Mouse (Mus musculus): ENCODE data around the gene Aff4.
"Not testable (repeated sequence)": the region's sequence is repeated elsewhere in the genome, so short reads cannot be mapped to it uniquely, and the experiment has no call there.

Gene Aff4

DNA sequence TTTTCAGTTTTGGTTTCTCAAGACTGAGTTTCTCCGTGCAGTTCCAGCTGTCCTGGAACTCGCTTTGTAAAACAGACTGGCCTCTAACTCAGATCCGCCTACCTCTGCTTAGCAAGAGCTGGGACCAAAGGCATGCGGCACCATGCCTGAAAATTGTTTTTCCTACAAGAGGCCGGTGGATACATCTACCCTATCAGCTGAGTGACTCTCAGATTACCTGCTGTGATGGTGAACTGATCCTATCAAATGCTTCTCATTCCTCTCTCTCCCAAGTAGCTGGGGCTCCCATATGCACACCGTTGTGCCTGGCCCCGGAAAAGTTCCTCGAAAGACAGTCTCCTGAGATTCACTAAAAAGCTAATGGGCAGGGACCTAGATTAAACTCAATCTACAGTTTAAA lies 12.9 kb upstream of the Aff4 start:
- in situ Hi-C loops (cut with MboI): no loop called here

DNA sequence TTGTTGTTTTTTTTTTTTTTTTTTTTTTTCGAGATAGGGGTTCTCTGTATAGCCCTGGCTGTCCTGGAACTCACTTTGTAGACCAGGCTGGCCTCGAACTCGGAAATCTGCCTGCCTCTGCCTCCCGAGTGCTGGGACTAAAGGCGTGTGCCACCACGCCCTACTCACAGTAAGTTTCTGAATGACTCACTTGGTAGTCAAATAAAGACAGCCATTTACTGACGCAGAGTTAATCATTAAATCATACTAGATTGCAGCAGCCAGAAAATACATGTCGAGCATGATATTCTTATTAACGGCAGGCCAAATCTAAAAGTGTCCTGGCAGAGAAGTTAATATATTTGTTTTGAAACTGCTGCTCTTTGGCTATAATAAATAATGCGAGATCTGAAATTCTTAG lies 9.6 kb upstream of the Aff4 start:
- in situ Hi-C loops (cut with MboI): not testable (repeated sequence)

DNA sequence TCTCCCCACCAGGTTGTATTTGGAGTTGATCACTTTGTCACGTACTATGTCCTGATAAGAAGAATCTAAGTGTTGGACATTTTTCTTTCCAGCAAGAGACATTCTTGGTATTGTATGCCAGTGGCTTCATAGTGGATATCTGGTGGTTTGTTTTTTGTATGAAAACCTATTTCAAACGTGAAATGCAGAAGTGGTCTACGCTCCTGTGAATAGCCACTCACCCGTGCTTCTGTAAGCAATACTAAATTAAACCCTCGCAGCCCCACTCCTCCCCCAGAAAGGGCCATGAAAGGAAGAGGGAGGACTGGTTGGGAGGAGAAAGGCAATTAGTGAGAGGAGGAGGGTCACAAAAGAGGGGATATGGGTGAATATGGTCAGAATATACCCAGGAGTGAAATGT lies 7.9 kb upstream of the Aff4 start:
- in situ Hi-C loops (cut with MboI): no loop called here

DNA sequence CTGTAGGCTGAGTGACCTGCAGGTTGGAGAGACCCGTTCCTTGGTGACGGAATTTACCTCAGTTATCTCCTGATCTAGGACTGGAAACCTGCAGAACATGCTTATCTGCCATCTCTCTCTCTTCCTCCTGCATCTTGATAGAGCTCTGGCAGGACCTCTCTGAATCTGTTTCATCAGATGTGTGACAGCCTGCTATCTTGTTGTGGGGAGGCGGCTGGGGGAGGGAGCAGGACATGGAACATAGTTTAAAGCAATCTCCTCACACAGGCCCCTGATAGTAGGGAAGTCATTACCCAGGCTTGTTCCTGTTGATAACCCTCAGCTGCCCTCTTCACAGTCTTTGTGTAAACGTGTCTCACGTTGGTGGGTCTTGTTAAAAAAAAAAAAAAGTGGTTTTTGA lies 5.3 kb upstream of the Aff4 start:
- in situ Hi-C loops (cut with MboI): no loop called here

DNA sequence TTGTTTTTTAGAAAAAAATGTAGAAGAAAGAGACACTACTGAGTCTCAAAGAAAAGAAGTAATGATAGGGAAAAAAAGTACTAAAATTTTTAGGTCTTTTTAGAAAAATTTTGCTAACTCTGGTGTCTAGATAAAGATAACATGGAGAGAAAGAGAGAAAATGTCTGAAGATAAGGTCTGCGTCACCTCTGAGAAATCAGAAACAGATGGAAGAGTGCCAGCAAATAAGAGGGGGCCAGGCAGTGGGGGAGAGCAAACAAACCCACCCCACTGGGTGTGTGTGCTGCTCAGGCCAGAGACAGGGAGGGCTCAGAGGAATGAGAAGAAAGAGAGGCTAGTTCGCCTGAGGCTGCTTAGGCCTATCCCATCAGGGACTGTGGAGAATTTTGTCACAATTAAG lies 4.9 kb upstream of the Aff4 start:
- in situ Hi-C loops (cut with MboI): no loop called here

DNA sequence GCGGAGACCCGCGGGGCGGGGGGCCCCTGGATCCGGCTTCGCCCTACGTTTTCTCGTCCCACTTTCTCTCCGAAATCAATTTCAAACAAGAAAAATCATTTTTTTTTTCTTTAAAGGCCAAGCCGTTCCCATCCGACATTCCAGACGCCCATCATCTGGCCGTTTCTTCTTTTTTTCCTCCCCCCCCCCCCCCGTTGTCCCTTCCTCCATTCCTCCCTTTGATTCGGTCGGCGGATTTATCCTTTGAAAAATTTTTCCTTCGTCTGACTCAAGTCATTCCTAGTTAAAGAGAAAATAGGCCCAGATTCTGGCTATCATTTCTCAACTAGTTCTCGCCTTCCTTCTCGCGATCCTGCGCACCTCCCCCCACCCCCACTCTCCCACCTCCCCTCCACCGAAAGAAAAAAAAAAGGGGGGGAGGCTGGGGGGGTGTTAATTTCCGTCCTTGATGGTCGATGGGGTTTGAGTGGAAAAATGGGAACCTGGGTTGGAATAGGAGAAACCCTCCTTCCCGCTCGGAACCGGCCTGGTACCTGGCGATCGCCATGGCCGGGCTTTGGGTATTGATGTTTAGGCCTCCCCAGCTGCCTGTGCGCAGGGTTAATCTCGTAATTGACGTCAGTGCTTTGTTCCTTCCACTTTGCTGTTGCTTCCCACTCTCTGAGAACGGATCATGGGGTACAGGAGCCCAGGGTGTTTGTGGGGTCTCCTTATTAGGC lies 750 bp downstream of the Aff4 start:
- in situ Hi-C loops (cut with MboI): loop anchor here (10.0 kb wide), 1 partner anchor 47 kb away; the partner anchor contains the start of gene Hspa4

DNA sequence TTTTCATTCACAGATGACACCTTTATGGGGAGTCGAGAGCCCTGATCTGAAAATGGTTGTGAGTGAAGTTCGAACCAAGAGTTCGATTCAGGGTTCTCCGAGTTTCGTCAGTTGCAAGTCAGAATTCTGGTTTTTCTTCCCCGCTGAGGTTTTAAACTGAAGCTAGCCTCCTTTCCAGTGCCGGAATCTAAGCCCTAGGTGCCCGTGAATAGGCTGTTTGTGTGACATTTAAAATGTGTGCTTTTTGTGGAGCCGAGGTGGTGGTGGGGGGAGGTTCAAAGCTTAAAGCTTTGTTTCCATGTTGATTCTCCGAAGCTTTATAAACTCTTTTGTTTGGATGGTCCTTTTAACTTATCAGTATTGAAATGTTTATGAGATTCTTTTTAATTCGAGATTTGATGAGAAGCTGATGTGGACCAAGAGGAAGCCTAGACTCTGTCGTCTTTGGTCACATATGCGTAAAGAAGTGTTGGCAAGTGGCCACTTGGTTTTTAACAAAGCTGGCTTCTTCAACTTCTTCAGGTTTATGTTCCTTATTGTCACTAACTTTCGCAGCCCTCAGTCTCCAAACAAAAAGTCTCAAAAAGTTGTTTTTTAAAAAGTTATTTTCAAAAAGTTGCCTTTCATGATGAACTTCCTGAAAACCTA lies 1.4 kb downstream of the Aff4 start:
- in situ Hi-C loops (cut with MboI): loop anchor here (10.0 kb wide), 1 partner anchor 47 kb away; the partner anchor contains the start of gene Hspa4

DNA sequence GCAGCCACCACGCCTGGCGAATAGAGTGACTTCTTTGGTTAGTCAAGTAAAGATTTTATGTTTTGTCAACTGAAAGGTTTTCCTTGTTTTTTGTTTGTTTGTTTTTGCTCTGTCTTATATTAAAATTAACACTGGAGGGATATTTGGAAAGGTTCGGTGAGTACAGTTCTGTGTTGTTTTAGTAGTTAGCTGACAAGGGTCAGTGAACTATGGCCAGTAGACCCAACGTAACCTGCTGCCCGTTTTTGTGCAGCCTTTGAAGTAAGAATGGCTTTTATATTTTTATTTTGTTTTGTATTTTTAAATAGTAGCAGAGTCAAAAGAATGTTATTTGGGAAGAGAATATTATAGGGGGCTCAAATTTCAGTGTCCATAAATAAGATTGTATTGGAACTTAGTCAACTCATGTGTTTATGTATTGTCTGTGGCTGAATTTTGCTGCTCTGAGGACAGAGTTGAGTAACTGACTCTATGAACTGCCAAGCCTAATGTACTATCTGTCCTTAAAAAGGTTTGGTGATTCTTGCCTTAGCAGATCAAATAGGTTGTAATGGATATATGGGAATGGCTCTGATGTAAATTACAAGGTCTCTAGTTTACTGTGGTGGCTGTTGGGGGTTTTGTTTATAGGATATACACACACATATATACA lies 8.0 kb downstream of the Aff4 start:
- in situ Hi-C loops (cut with MboI): loop anchor here (10.0 kb wide), 1 partner anchor 54 kb away; the partner anchor contains the start of gene Hspa4

DNA sequence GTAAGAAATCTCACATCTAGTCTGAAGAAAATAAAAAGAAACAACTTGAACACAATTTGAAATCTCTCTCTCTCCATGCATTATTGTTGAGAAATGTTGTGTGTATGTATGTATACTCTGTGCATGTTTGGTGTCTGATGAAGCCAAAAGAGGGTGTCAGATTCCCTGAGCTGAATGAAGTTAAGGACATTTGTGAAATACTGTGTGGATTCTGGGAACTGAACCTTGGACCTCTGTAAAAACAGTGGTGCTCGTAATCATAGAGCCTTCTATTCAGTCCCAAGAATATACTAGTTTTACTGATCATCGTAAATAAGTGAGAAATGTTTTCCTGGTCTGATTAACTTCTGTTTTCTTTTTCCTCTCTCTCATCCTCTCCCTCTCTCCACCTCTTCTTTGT lies 16.4 kb downstream of the Aff4 start:
- in situ Hi-C loops (cut with MboI): no loop called here

DNA sequence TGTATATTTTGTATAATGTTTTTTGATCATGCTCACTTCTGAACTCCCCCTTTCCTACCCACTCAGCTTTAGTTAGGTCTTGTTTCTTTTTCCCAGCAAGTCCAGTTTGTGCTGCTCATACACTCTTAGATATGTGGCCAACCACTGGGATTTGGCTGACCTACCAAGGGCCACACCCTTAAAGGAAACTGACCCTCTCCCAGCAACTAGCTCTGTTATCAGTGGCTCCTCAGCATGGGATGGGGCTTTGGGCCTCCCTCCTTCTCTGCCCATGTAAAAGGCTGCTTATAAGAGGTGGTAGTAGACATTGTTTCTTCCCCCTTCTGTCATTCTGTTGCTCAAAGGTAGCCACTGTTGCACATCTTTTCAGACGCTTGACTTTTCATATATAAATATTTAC lies 28.3 kb downstream of the Aff4 start:
- in situ Hi-C loops (cut with MboI): no loop called here

DNA sequence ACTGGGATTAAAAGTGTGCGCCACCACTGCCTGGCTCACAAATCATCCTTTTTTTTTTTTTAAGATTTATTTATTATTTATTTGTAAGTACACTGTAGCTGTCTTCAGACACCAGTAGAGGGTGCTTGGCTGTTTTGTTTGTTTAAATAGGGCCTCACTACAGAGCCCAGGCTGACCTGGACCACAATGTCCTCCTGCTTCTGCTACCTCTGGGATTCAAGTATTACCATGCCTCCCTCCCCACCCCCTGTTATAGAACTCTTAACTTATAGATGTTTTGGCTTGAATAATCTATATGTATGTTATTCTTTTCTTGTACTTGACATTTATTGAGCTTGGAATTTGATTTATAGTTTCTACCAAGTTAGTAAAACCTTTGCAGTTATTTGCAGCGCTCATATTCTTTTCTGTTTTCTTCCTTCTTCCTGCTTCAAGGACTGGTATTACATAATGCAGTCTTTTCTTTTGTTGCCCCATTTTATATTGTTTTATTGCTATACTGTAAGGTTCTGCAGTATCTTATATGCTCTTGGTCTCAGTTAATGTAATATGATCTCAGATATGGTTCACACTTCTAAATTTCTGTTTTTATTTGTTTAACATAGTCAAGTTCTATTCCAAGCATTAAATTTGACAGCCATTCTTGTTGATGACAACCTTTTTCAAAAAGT lies 33.3 kb downstream of the Aff4 start:
- in situ Hi-C loops (cut with MboI): no loop called here

DNA sequence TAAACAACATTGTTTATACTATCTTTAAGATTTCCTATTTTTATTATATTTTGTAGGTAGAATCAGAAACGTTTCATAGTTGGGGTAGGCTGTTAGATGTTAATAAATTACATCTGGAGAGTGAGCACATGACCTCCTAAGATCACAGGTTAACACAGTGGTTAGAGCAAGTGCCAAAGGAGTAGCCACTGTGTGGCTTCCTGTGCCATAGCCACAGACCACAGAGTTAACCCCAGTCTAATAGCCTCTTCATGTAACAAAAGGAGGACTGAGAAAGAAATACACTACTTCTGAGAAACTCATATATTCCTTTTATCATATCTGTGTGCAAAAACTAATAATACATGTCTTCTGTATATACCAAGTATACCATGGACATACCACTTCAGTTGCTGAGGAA lies 43.2 kb downstream of the Aff4 start:
- in situ Hi-C loops (cut with MboI): no loop called here

DNA sequence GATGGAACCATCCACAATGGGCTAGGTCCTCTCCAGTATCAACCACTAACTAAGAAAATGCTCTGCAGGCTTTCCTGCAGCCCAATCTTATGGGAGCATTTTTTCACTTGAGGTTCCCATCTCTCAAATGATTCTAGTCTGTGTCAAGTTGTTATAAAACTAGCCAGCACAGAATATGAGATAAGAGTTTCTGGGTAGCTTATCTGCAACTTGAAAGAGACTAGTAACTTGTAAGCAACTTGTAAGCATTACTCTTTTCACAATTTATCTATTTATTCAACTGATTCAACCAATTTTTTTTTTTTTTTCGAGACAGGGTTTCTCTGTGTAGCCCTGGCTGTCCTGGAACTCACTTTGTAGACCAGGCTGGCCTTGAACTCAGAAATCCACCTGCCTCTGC lies 53.0 kb downstream of the Aff4 start:
- in situ Hi-C loops (cut with MboI): no loop called here

DNA sequence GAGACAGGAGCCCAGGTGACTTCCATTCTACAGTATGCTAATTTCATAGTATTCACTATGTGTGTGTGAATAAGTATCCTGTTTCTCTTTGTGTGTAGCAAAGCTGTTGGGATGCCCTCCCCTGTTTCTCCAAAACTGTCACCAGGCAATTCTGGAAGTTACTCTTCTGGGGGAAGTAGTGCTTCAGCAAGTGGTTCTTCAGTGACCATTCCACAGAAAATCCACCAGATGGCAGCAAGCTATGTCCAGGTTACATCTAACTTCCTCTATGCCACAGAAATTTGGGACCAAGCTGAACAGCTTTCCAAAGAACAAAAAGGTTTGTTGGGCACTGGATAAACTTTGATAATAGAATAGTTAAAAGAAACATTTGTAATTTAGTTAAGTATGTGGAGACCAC lies 61.1 kb downstream of the Aff4 start:
- in situ Hi-C loops (cut with MboI): no loop called here

DNA sequence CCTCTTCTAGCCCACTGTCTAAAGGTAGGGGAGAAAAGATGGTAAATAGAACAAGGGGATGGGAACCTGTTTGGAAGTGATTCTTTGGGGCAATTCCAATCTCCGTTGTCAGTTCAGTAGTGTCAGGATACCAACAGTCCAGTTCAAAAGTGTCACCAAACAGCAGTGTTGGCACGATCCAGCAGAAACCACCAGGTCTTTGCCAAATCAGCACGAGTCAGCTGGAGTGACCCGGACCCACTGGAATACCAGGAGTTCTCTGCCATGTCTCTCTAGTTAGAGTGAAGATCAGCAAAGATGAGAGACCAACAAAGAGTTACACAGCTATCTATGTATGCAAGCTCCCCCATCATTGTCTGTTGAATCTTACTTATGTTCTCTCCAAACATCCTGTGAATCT lies 63.2 kb downstream of the Aff4 start:
- in situ Hi-C loops (cut with MboI): no loop called here

DNA sequence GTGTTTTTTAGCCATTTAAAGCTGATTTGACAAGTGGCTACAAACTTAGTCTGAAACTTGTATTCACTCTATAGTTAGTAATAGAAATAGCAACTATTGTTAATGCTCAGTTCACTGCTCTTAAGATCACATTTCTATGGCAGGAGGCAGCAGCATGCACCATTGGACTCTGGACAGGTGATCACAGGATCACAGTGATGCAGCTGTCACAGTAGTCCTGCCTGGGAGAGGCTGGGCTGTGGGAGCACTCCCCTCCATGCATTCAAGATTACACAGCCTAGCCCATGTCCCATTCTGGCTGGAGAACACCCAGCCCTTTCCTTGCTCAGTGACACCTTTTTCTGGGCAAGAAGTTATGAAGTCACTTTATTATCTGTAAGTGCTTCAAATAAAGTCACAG lies 67.4 kb downstream of the Aff4 start:
- in situ Hi-C loops (cut with MboI): no loop called here

DNA sequence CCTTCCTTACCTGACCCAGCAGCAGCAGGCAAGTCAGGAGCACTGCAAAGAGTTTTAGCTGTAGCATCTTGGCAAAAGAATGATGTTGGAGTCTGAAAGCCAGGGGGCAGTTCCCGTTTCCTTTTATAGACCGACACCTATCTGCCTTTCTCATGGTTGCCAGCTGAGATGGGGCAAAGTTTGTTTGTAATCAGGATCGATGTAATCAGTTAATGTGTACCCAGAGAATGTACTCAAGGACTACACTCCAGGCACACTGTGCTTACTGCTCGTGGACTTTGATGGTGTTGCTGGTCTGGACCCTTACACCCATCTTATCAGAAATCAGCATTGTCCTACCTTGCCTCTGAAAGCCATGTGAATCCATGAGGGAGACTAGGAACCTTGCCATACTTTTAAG lies 72.4 kb downstream of the Aff4 start, which contains the start of gene Leap2:
Gene Leap2, minus strand, starts transcription at position 135 of the 400 bp plus-strand sequence.
- in situ Hi-C loops (cut with MboI): no loop called here

DNA sequence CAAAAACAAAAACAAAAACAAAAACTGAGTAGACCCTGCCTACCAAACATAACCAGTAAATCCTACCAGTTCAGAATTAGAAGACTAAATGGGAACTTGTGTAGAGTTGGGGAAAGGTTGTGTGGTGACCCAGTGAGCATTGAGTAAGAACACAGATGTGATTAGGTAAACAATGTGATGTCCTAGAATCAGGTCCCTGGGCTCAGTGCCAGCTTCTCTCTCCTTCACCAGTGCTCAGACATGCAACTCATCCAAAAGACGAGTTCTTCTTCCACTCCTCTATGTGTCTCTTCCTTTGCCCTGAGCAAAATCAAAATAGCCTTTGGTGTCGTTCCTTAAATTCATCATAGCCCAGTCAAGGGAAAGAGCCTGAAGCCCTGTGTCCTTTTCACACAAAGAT lies 74.2 kb downstream of the Aff4 start:
- in situ Hi-C loops (cut with MboI): no loop called here

DNA sequence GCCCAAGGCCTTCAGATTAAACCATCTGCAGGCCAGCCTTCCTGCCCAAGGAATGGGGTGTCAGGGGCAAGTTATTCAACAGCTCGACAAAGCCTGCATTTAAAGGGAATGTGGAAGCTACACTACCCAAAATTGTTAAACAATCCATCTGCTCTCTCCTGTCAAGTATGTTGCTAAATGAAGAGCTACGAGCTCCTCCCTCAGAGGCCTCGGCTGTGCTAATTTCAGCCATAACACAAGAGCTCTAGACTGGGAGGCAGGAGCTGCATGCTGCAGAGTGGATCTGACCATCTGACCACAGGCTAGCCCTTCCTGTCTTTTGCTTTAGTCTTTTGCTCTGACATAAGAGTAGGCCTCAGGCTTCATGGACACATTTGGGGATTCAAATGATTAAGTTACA lies 74.6 kb downstream of the Aff4 start:
- in situ Hi-C loops (cut with MboI): no loop called here

DNA sequence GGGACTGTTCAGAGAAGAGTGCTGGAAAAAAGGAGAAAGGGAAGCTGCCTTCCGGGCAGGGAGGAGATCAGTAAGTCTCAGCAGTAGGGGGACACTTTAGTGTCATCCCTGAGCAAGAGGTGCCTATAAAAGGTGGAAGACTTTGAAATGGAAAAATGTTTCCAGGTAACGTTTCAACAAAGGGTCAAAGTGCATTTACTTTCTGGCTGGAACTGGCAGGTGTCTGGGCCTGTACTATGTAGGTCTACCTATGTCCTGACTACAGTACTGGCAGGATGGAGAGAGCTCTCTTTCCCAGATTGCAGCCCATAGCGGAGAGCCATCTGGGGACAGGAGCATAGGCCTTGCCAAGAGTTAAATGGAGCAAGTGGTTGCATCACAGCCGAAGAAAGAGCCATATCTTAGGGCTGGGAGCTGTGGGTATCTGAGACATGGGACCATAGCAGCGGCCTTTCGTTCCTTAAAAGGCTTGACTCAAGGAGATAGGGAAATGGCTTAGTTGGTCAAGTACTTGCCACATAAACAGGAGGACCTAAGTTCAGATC lies 75.2 kb downstream of the Aff4 start:
- in situ Hi-C loops (cut with MboI): no loop called here

DNA sequence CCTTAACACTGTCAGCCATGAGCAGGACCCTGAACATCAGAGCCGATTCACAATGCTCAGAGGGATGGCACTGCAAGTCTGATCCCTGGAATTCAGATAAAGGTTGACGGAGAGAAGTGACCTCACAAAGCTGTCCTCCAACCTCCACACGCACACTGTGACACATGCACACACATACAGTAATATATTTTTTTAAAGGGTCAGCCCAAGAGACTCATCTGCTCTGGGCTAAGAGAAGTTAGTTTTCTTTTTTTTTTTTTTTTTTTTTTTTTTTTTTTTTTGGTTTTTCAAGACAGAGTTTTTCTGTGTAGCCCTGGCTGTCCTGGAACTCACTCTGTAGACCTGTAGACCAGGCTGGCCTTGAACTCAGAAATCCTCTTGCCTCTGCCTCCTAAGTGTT lies 76.3 kb downstream of the Aff4 start:
- in situ Hi-C loops (cut with MboI): not testable (repeated sequence)

DNA sequence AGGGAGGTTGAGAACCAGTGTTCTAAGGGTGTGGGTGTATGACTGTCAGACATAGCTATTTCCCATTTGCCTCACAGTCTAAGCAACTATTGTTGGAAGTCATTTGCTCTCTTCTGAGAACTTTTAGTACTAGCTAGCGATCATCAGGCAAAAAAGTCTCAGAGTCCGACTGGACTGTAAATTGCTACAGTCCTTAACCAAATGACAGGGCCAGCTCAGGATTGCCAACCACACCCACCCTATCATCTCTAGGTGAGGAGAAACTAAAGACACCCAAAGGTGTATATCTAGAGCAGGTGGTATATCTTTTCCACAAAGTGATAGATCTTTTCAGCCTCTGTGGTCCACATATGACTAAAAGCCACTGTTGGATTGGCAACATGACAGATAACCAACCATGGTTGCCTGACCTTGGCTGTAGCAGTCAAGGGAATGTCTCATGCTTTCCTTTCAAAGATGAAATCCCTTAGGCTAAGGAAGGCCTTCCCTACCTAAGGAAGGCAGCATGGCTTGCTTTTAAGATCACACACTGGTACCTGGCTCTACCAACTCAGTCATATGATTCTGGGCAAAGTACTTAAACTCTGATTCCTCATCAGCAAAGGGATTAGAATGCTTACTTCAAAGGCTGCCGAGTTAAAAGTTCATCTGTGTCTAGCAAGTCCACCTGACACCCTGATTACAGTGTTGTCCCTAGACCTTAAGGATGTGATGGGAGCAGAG lies 77.5 kb downstream of the Aff4 start:
- in situ Hi-C loops (cut with MboI): no loop called here

Data from mature B cell (primary cell).